Mouse (Mus musculus) liver, postnatal 0 days (tissue): ENCODE measurements around the gene Asxl1.

ENCODE experiments used
- CTCF ChIP-seq: sonication (generic); IDR thresholded peaks from 2 replicates; pipeline ENCODE4 v1.5.1; 2016; ENCODE audit warnings: antibody characterized with exemption, low read depth
- EP300 ChIP-seq: IDR thresholded peaks from 2 replicates; pipeline ENCODE4 v1.6.1; 2016; ENCODE audit warnings: antibody characterized with exemption, low read depth, mild to moderate bottlenecking

DNA sequence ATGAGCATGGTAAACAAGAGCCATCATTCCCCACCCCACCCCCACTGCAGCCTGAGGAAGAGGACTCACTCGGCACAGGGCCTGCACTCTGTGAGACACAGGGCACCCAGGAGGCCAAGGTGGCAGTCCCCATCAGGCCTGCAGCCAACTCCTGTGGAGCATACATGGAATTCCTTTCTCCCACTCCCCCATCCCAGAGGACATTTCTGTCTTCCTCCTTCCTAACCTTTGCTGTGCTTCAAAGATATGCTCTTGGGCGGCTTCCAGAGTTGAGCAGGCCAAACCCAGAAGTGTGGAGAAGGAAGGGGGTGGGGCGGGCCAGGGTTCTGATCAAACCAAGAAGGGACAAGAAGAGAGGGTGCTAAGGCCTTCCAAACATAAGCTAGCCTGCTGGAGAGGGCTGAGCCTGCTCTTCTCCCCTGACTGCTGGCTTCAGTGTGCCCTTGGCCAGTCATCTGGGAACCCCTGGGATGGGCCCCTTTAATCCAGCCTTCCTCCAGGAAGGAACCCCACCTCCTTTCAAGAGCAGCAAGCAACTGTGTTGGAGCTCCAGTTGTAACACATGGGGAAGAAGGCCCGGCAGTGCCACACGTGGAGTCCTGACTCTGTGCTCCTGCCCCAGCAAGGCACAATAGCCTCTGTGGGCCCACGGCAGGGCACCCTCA, 91.1 kb downstream of the Asxl1 start:
- TF ChIP-seq CTCF (no peak), EP300 (no peak)
